Mouse (Mus musculus): Measurements from ENCODE around the gene Bcan. TPM values are rescaled to one million over a fixed set of nuclear protein-coding genes. Genes with fewer than 3 reads are reported as not detected.
A peak's percentile ranks its signal among the peaks of the same experiment; 100 is the strongest.

The Bcan gene
- total and polyA plus RNA-seq, 3 experiments: not detected

- TF ChIP-seq POLR2AphosphoS5 (IDR thresholded peaks at IDR 0.05; ENCODE audit: insufficient replicate concordance, low read depth, low read length) (no peak), GATA2 (IDR thresholded peaks at IDR 0.05; ENCODE audit: borderline replicate concordance, low read depth, low read length) (no peak), GATA1 (IDR thresholded peaks at IDR 0.05; ENCODE audit: borderline replicate concordance, low read length) (no peak), CTCF (IDR thresholded peaks at IDR 0.05; ENCODE audit: low read depth, low read length) (no peak), TAL1 (conservative IDR thresholded peaks at IDR 0.05; ENCODE audit: low read depth, low read length) (no peak)
- Histone ChIP-seq H3K9me3 (replicated peaks) (peaks cover 9% of the 10 kb centered on the region), H3K36me3 (replicated peaks) (no peaks in the 10 kb centered on the region), H3K4me3 (ENCODE audit: low read depth, low read length) (no peak within 1 kb of the TSS), H3K27me3 (ENCODE audit: insufficient read depth, low read length) (peaks cover 75% of the 10 kb centered on the region), H3K4me1 (ENCODE audit: insufficient read depth, low read depth, low read length) (peaks cover 10% of the 10 kb centered on the region)
- DNase-seq (ENCODE audit: low spot score) (no peak), ATAC-seq (ENCODE audit: extremely low read depth, insufficient number of reproducible peaks, low FRiP score, poor library complexity, severe bottlenecking) (no peak)
Observed at GRCm38 (mm10) chr3:87970939-87971488, 29.0 kb downstream of the Bcan start, which contains the start of gene Nes. Gene Nes, plus strand, starts transcription at chr3:87971078.

GRCm38 (mm10) chr3:87970184-87970938, 29.7 kb downstream of the Bcan start:
- no peak overlapping the region for H3K4me3 ChIP-seq (ENCODE audit: low read depth, low read length)
- H3K27me3 ChIP-seq (ENCODE audit: insufficient read depth, low read length): peaks cover 69% of the 10 kb centered on the region
- TF ChIP-seq TAL1 (conservative IDR thresholded peaks at IDR 0.05; ENCODE audit: low read depth, low read length) (no peak), GATA1 (IDR thresholded peaks at IDR 0.05; ENCODE audit: borderline replicate concordance, low read length) (no peak), GATA2 (IDR thresholded peaks at IDR 0.05; ENCODE audit: borderline replicate concordance, low read depth, low read length) (no peak), CTCF (IDR thresholded peaks at IDR 0.05; ENCODE audit: low read depth, low read length) (peak; percentile 27; the same call in 1 of the 2 replicates), POLR2AphosphoS5 (IDR thresholded peaks at IDR 0.05; ENCODE audit: insufficient replicate concordance, low read depth, low read length) (no peak)
- H3K9me3 ChIP-seq (replicated peaks): peaks cover 9% of the 10 kb centered on the region
- DNase-seq (ENCODE audit: low spot score) (peak; percentile 65), ATAC-seq (ENCODE audit: extremely low read depth, insufficient number of reproducible peaks, low FRiP score, poor library complexity, severe bottlenecking) (no peak)
- H3K36me3 ChIP-seq (replicated peaks): no peaks in the 10 kb centered on the region
- peaks cover 10% of the 10 kb centered on the region for H3K4me1 ChIP-seq (ENCODE audit: insufficient read depth, low read depth, low read length)

- H3K9me3 ChIP-seq (replicated peaks): no peaks in the 10 kb centered on the region
- H3K4me3 ChIP-seq (ENCODE audit: low read depth, low read length): peak overlapping the region; percentile 50; the same call in 1 of the 2 replicates
- ATAC-seq (ENCODE audit: extremely low read depth, insufficient number of reproducible peaks, low FRiP score, poor library complexity, severe bottlenecking) (peak; percentile 60; the same call in 1 of the 2 replicates), DNase-seq (ENCODE audit: low spot score) (peak; percentile 85)
- peaks cover 55% of the 10 kb centered on the region for H3K27me3 ChIP-seq (ENCODE audit: insufficient read depth, low read length)
- H3K36me3 ChIP-seq (replicated peaks): no peaks in the 10 kb centered on the region
- TF ChIP-seq GATA2 (IDR thresholded peaks at IDR 0.05; ENCODE audit: borderline replicate concordance, low read depth, low read length) (no peak), CTCF (IDR thresholded peaks at IDR 0.05; ENCODE audit: low read depth, low read length) (peak; percentile 53)
- H3K4me1 ChIP-seq (ENCODE audit: insufficient read depth, low read depth, low read length): peaks cover 6% of the 10 kb centered on the region
Observed at GRCm38 (mm10) chr3:87960586-87961191, 39.3 kb downstream of the Bcan start.

- H3K9me3 ChIP-seq (replicated peaks): no peaks in the 10 kb centered on the region
- peaks cover 6% of the 10 kb centered on the region for H3K4me1 ChIP-seq (ENCODE audit: insufficient read depth, low read depth, low read length)
- peaks cover 59% of the 10 kb centered on the region for H3K27me3 ChIP-seq (ENCODE audit: insufficient read depth, low read length)
- H3K4me3 ChIP-seq (ENCODE audit: low read depth, low read length): no peak overlapping the region
- no peak for DNase-seq (ENCODE audit: low spot score)
- no peak for TF ChIP-seq TAL1 (conservative IDR thresholded peaks at IDR 0.05; ENCODE audit: low read depth, low read length)
- no peak for TF ChIP-seq POLR2AphosphoS5 (IDR thresholded peaks at IDR 0.05; ENCODE audit: insufficient replicate concordance, low read depth, low read length)
- TF ChIP-seq GATA2 (IDR thresholded peaks at IDR 0.05; ENCODE audit: borderline replicate concordance, low read depth, low read length): no peak
- no peak for TF ChIP-seq GATA1 (IDR thresholded peaks at IDR 0.05; ENCODE audit: borderline replicate concordance, low read length)
- H3K36me3 ChIP-seq (replicated peaks): no peaks in the 10 kb centered on the region
- ATAC-seq (ENCODE audit: extremely low read depth, insufficient number of reproducible peaks, low FRiP score, poor library complexity, severe bottlenecking): no peak
Observed at GRCm38 (mm10) chr3:87960191-87960585, 39.8 kb downstream of the Bcan start.

- Histone ChIP-seq H3K4me3 (ENCODE audit: low read depth, low read length) (no peak overlapping the region), H3K4me1 (ENCODE audit: insufficient read depth, low read depth, low read length) (peaks cover 6% of the 10 kb centered on the region), H3K36me3 (replicated peaks) (no peaks in the 10 kb centered on the region), H3K9me3 (replicated peaks) (no peaks in the 10 kb centered on the region), H3K27me3 (ENCODE audit: insufficient read depth, low read length) (peaks cover 63% of the 10 kb centered on the region)
- TF ChIP-seq GATA1 (IDR thresholded peaks at IDR 0.05; ENCODE audit: borderline replicate concordance, low read length) (no peak), GATA2 (IDR thresholded peaks at IDR 0.05; ENCODE audit: borderline replicate concordance, low read depth, low read length) (no peak), TAL1 (conservative IDR thresholded peaks at IDR 0.05; ENCODE audit: low read depth, low read length) (no peak), POLR2AphosphoS5 (IDR thresholded peaks at IDR 0.05; ENCODE audit: insufficient replicate concordance, low read depth, low read length) (no peak), CTCF (IDR thresholded peaks at IDR 0.05; ENCODE audit: low read depth, low read length) (no peak)
- no peak for ATAC-seq (ENCODE audit: extremely low read depth, insufficient number of reproducible peaks, low FRiP score, poor library complexity, severe bottlenecking)
- no peak for DNase-seq (ENCODE audit: low spot score)
Observed at GRCm38 (mm10) chr3:87959371-87959770, 40.7 kb downstream of the Bcan start.

- no peaks in the 10 kb centered on the region for H3K9me3 ChIP-seq (replicated peaks)
- H3K4me1 ChIP-seq (ENCODE audit: insufficient read depth, low read depth, low read length): peaks cover 6% of the 10 kb centered on the region
- TF ChIP-seq GATA2 (IDR thresholded peaks at IDR 0.05; ENCODE audit: borderline replicate concordance, low read depth, low read length) (no peak), CTCF (IDR thresholded peaks at IDR 0.05; ENCODE audit: low read depth, low read length) (no peak), GATA1 (IDR thresholded peaks at IDR 0.05; ENCODE audit: borderline replicate concordance, low read length) (no peak), POLR2AphosphoS5 (IDR thresholded peaks at IDR 0.05; ENCODE audit: insufficient replicate concordance, low read depth, low read length) (no peak), TAL1 (conservative IDR thresholded peaks at IDR 0.05; ENCODE audit: low read depth, low read length) (no peak)
- no peak overlapping the region for H3K4me3 ChIP-seq (ENCODE audit: low read depth, low read length)
- no peak for DNase-seq (ENCODE audit: low spot score)
- H3K36me3 ChIP-seq (replicated peaks): no peaks in the 10 kb centered on the region
- ATAC-seq (ENCODE audit: extremely low read depth, insufficient number of reproducible peaks, low FRiP score, poor library complexity, severe bottlenecking): no peak
- peaks cover 67% of the 10 kb centered on the region for H3K27me3 ChIP-seq (ENCODE audit: insufficient read depth, low read length)
Observed at GRCm38 (mm10) chr3:87958967-87959366, 41.1 kb downstream of the Bcan start.
